Mouse (Mus musculus) retina, adult 2 months (tissue): ENCODE data around the gene Ints1.

Experiments
- DNase-seq: peaks from one replicate; pipeline ENCODE4 v3.0.0-alpha.2; 2012; ENCODE audit warnings: low read depth, low spot score

Gene Ints1

GRCm38 (mm10) chr5:139801231-139801630, 25.8 kb upstream of the Ints1 start:
- no peak for DNase-seq

DNA sequence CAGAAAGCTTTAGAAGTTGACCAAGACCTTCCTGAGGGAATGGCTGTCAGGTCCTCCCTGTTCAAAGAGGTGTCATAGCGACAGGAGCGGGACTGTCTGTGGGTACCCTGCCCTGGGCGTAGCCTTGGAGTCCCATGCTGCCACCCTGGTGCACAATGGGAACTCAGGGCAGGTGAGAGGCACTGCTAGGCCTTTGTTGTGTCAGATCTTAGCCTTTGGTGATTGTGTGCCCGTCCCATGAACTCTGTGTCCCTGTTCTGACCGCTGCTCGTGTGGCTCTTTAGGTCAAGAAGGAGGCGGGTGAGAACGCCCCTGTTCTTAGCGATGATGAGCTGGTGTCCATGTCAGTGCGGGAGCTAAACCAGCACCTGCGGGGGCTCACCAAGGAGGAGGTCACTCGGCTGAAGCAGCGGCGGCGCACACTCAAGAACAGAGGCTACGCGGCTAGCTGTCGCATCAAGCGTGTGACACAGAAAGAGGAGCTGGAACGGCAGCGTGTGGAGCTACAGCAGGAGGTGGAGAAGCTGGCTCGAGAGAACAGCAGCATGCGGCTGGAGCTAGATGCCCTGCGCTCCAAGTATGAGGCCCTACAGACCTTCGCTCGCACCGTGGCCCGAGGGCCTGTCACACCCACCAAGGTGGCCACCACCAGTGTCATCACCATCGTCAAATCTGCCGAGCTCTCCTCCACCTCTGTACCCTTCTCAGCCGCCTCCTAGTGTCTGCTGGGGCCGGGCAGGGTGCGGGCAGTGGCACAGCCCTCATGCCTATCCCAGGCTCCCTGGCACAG, 24.5 kb upstream of the Ints1 start:
- no peak for DNase-seq

- no peak for DNase-seq
Observed at GRCm38 (mm10) chr5:139799041-139799440, 23.6 kb upstream of the Ints1 start.

DNA sequence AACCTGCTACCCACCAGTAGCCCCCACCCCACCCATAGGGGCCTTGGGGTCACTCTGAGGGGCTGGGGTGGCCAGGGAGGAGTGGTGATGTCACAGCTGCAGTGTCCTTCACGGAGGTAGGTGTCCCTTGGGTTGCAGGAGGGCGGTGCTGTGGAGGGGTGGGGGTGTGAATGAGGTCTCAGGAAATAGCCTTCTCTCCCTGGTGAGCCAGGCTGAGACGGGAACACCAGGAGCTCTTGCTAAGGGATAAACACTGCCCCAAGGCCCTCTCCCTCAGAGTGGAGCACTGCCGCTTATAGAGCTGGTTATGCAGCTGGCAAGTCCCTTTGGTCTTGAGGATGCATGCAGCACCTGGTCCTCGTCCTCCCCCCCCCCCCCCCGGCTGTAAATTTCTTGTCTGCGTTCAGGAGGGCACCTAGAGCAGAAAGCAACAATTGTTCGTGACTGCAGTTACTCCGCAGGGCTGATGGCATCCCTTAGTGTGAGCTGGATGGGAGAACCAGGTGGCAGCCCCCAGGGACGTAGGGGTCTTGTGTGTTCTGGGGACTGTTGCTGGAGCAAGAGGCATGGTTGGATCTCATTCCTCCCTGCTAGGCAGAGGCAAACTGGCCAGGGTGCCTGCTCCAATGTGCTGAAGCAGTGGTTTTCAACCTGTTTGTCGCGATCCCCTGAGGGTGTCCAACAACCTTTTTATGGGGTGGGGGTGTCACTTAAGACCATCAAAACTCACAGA, 22.9 kb upstream of the Ints1 start:
- DNase-seq = no peak

DNA sequence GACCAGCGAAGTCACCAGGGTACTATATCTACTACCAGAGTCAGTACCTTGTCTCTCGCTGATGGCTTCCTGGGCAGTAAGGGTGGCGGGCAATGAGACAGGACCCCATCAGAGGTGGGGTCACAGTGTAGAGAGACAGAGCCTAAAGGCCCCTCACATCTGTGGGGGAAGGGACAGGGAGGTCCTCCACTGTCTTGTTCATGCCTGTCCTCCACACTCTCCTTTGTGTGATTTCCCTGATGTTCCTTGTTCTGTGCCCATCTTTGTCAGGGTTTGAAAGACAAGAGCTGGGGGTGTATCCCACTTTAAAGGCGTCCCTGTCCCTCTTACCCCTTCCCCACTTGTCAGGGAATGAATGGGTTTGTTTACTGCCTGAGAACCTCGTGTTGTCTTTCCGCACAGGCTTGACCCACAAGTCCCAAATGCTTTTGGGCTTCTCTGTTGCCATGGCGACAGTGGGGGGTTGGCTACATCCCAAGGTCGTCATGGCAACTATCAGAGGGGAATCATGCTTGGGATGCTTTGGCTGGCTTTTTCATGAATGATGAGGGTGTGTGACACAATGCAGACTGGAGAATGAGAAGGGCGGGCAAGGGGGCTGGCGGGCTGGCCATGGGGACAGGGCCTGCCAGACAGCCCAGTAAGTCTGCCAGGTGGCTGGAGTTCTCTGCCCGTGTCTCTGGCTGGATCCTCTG, 22.1 kb upstream of the Ints1 start:
- DNase-seq = peak; percentile 50

GRCm38 (mm10) chr5:139796900-139797299, 21.4 kb upstream of the Ints1 start:
- DNase-seq = no peak

- no peak for DNase-seq
Observed at GRCm38 (mm10) chr5:139796001-139796620, 20.6 kb upstream of the Ints1 start.

GRCm38 (mm10) chr5:139794938-139795337, 19.5 kb upstream of the Ints1 start:
- DNase-seq = no peak

DNA sequence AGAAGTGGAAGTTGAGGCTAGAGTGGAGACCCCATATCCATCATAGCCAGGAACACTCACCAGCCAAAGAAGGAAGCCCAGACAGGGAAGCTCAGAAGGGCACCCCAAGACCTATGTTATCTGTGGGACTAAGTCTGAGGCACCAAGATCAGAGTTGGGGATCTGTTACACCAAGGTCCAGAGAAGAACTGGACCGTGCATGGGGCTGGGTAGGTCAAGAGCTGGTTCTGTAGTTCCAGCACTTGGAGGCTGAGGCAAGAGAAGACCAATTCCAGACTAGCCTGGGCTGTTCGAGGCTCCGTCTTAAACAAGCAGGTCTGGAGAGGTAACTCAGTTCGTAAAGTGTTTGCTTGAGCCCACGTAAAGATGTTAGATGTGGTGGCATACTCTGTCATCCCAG, 18.7 kb upstream of the Ints1 start:
- DNase-seq = no peak

- DNase-seq = no peak
Observed at GRCm38 (mm10) chr5:139793338-139794089, 18.0 kb upstream of the Ints1 start.

GRCm38 (mm10) chr5:139792966-139793337, 17.5 kb upstream of the Ints1 start:
- DNase-seq = no peak

GRCm38 (mm10) chr5:139792159-139792775, 16.8 kb upstream of the Ints1 start:
- no peak for DNase-seq

- peak; percentile 72 for DNase-seq
Observed at GRCm38 (mm10) chr5:139791227-139792158, 16.0 kb upstream of the Ints1 start, which contains the start of gene Mafk. Gene Mafk, plus strand, starts transcription at chr5:139791513.

DNA sequence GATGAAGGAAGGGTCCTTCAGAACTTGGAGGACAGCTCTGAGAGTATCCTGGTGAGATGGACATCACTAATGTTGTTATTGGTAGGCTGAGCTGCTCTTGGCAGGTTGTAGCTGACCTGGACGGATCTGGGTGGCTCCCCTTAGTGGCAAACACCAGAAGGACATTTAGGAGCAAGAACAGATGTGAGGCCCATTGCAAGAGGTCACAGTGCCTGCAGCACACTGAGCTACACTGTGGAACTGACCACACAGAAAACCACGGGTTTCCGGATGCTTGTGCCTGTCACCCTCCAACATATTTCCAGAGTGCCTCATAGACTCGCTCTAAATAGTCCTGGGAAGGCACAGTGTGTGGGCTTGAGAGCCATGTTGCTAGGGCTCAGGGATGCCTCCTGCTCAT, 14.0 kb upstream of the Ints1 start:
- no peak for DNase-seq

GRCm38 (mm10) chr5:139781406-139781805, 5.9 kb upstream of the Ints1 start:
- DNase-seq = no peak

DNA sequence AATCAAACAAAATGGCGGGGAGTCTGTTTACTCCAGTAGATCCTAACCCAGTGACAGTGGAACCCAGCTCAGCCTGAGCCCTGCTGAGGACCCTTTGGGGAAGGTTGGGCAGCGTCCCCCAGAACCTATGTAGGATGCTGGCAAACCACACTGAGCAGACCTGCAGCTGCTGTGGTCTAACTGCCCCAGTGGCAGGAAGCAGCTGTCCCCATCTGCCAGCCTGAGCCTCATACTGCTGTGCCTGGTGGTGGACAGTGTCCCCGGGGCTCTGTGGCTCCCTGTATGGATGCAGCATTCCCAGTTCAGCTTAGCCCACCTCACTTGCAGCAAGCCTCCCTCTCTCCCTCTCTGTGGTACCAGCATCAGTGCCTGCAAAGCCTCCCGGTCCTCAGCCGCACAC, 1.5 kb upstream of the Ints1 start:
- no peak for DNase-seq

- no peak for DNase-seq
Observed at GRCm38 (mm10) chr5:139768216-139768615, 7.3 kb downstream of the Ints1 start.

- no peak for DNase-seq
Observed at GRCm38 (mm10) chr5:139764296-139764695, 11.2 kb downstream of the Ints1 start.

- no peak for DNase-seq
Observed at GRCm38 (mm10) chr5:139758096-139758495, 17.4 kb downstream of the Ints1 start.

GRCm38 (mm10) chr5:139756586-139756985, 18.9 kb downstream of the Ints1 start:
- DNase-seq = no peak
